Mouse (Mus musculus) thymus, postnatal 25 days (tissue): ENCODE measurements around the gene Fam168b.

Experiments
- DNase-seq: peaks from one replicate; pipeline ENCODE4 v3.0.0; 2022

Fam168b gene

DNA sequence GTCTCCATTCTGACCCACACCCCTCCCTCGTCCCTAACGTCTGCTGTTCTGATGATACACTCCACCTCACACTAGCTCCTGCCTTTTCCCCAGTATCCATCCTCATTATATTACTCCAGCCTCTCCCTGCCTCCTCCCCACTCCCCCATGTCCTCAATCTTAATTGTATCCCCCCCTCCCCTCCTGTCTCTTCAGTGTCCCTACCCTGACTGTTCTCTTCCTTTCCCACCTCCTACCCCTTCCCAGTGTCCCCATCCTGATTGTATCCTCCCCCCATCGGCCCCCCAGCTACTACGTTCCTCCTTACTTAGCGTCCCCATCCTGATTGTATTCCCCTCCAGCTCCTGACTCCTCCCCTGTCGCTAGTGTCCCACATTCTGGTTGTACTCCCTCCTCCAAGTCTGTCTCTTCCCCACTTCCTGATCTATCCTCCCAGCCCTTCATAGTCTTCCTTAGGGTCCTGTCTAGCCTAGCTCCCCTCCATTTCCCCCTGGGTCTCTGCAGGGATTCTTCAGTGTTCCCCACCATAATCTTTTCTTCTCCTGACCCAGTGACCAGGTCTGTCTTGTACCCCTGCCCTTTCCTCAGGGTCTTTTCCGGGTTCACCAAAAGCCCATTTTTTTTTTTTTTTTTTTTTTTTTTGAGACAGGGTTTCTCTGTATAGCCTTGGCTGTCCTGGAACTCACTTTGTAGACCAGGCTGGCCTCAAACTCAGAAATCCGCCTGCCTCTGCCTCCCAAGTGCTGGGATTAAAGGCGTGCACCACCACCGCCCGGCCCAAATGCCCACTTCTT lies 7.7 kb upstream of the Fam168b start:
- no peak for DNase-seq

DNA sequence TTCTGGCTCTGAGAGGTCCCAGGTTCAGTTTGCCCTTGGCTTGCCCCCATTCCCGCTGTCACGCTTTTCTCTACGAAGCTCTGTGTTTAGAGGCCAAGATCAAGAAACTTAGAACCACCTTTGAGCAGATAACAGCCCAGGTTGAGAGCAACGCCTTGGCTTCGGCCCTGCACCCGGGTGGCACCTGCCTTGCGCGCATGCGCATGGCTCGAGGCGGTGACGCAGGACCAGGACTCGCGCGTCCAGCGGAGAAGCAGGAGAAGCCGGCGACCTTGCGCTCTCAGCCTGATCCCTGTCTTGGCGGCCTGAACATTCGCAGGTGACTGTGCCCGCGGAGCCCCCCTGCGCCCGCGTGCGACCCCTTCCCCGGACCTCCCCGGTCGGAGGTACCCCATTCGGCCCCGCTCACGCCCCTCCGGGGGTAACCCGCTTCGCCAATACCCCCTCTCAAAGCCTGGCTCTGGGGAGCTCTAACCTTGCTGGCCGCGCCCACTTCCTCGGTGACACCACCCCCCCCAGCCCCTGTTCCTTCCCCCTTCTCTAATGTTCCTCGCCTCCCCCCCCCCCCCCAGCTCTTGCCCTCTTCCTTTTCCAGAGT lies 7.0 kb upstream of the Fam168b start, which contains the start of gene Plekhb2:
Gene Plekhb2, plus strand, starts transcription at position 232 of the 598 bp plus-strand sequence.
- DNase-seq = peak; percentile 88

DNA sequence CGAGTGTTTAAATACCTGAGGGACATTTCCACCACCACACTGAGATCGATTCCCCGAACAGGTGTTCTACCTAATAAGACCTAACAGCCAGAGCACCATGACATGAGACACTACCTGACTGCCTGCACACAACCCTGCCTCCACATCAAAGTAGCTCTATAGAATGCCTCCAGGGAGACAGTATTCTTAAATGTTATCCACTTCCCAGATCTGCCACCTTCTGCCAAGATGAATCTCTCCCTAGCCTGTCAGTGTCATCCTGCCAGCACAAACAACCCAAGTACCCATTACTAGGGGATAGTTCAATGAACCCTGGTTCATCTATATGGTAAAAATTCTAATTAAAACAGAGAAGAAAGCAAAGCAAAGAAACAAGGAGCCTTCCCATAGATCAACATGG lies 4.2 kb upstream of the Fam168b start:
- no peak for DNase-seq

DNA sequence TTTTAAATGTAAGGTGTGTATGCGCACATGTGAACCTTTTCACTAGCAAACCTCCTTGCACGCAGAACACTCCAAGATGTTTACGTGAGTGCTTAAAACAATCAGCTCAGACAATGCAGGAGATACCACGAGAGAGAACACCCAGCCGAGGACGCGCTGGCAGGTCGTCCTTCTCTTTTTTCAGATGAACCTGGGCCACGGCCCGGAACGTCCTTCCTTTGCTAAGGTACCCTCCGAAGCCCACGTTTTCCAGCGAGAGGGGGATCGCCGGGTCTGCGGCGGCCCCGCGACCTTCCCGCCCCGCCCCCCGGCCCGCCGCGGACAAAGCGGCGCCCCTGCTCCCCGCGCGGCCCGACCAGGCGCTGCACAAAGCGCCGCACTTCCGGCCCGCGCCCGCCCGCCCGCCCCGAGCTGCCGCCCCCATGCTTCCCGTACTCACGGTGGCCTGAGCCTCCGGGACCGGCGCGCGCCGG lies 440 bp downstream of the Fam168b start:
- peak; percentile 76 for DNase-seq

DNA sequence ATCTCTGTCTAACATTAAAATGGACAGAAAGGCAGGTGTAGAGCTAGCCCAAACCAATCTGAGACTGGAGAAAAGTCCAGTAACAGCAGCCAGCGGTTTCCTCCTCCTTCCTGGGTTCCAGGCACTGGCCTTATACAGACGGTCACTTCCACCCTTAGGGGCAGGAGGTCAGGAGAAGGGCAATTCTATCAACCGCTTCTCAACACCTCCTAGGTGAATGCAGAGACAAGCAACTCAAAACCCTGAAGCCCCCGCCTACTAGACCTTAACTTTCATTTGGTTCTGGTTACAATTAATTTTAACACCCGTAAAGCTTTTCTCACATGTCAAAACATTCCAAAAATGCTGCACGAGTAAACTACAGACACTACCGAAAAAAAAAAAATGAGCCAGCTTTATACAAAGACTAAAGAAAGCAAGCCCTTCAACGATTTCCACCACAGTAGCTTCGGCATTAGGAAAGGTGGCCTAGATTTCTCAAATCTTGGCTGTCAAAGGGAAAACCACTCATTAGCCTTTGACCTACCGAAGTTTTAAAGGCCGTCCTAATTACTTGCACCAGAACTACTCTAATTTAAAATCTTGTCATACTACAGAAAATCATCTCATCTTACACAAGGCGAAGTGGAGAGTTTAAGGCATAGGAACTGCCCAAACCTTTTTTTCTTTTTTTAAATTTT lies 1.0 kb downstream of the Fam168b start:
- DNase-seq = no peak

DNA sequence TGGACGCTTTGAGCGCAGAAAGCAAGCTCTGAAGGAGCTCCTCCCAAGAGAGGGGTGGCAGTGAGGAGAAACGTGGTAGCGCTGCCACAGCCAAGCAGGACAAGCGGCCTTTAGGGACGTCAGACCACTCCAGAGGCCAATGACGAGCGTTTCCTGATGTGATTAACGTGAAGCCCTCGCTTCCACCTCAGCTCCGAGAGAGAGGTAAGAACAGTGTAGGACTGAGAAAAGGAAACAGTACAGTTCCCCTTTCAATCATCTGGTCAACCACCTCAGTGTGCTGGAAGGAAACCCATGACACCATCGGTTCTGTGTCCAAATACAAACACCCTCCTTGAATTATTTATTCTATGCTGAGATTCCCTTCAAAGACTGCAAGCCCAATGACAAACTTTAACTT lies 3.6 kb downstream of the Fam168b start:
- no peak for DNase-seq

DNA sequence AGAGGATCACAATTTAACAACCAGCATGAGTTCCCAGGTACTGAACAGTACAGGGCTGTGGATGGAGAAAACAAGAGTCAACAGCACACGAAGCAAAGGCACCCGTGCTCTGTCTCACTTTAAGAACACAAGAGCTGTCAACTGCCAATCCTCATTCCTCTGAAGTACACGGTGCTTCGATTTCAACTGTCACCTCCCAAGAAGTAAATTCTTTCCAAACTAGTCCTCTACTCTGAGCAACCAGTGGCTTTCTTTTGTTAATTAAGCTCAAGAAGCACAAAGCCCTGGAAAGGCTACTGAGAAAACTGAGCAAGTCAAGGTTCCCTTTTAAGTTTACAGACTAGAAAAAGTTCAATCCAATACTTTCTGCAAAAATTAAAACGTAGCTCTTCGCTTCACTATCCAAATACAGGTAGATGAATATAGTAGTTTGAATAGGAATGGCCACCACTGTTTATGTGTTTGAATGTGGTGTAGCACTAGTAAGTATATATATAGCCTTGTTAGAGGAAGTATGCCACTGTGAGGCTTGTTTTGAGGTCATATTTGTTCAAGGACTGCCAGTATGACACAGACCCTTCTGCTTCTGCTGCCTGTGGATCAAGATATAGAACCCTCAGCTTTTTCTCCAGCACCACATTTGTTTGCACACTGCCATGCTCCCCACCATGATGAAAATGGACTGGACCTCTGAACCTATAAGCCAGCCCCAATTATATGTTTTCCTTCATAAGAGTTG lies 4.7 kb downstream of the Fam168b start:
- DNase-seq = no peak

DNA sequence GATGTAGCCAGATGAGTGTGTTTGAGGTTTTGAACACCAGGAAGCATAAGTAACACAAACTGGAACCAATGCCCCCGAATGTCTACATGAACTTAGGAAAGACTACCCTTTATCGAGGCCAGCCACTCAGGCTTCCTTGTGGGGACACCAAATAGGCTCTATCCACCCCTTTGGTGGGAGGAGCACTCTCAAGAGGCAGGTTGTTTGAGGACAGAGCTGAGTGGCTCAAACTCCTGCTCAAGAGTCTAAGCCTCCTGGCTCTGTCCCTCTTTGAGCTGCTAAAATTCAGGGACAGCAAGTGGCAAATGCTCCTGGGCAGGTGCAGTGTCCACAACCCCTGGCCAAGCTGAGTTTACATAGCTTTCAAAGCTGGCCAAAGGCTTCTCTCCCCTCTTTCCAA lies 8.0 kb downstream of the Fam168b start:
- DNase-seq = no peak

DNA sequence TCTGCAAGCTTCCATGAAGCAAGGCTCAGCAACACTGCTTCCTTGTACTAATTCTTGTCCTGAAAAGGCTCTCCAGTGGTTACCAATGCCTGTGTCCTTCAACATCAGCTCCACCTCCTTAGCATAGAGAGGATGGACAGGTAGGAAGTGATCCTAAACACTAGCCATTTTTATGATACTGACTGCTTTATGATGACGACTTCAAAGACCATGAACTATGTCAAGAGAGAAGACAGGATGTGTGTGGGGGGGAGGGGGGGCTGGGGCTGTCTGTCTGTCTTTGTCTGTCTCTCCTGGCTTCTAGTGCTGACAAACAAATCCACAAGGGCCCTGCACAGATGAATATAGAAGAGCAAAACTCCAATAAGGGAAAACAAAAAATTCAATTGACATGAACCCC lies 11.5 kb downstream of the Fam168b start:
- DNase-seq = no peak

DNA sequence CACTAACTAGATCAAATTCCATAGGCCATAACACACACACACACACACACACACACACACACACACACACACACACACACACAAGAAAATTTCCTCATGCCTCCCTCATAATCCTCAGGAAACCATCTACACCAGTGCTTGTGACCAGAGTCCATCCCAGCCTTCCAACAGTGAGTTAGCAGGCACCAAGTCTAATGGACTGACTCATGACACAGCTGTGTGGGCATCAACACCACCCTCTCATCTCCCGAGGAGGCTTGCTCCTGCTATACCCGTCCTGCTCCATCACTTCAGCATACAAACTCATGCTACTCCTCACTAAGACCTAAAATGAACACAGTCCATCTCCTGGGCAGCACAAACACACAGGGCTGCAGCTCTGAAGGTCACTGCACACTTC lies 11.9 kb downstream of the Fam168b start:
- no peak for DNase-seq

DNA sequence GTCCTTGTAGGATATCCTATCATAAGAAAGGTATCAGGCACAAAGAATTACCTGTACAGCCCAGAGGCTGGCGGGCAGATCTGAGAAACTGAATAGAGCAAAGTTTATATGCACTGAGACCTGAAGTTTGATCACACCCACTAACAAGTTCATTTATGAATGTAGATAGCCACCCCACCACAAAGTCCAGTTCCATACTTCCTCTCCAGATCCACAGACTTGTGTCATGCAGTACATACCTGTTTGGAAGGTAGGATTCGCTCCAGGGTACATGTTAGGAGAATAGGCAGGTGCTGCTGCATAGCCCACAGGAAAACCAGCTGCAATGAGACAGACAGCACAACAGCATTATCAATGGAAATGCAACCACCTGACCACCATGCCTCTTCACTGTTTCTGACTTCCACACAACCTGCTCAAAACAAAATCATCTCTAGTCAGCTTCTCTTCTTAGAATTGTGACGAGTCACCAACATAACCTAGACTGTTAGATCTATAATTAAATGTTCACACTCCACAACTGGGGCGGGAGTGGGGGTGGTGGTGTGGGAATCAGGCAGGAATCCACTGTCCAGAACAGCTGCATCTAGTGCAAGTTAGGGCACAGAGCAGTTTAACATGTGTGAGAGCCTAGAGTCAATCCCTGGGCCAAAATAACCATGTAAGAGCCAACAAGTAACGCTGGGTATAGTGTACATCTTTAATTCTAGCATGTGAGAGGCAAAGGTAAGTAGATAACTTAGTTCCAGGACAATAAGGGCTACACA lies 14.2 kb downstream of the Fam168b start:
- no peak for DNase-seq

DNA sequence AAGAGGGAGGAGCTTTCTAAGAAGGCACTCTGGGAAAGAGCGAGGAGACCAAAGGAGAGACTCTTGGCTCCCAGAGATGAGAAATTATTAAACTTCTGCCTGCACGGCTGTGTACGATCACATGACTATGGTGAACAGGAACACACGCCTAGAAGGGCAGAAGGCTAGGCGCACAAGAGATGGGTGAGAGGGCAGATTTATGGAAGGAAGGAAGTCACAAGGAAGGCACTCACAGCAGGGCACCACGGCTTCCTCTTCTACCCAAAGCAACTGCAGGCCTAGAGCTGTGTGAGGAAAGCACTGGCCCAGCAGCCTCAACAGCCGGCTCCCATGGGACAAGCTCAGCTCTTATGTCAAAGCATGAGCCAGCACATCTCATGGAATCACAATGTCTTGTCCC lies 15.0 kb downstream of the Fam168b start:
- no peak for DNase-seq

DNA sequence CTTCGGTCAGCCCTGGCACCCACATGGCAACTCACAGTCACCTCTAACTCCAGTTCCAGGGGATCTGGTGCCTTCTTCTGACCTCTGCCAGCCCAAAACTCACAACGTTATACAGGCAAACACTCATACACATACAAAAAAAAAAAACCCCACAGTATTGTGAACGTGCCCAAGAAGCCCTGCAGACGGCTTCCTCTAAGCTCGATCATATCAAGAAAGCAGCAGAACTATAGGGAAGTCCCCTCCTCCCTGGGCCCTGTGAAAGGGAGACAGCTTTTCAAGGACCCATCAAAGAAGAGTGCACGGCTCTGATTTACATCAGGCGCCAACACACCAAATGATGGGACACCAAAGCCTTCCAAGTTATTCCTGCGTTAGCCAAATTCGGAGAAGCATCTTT lies 17.0 kb downstream of the Fam168b start:
- no peak for DNase-seq

DNA sequence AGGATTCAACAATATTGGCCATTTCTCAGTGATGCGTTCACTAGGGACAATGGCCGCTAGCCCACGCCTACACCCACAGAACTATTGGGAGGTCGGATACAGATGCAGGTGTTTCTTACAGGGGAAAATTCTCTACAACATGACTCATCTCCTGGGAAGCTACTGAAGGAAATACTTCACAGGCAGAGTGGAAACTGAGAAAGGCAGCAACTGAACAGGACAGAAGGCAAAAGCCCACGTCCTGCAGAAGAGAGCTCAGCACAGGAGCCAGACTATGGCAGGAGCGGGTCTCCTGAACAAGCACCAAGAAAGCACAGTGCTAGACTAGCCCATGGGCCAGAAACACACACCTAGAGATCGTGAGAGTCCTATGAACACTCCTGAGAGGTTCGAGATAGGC lies 18.7 kb downstream of the Fam168b start:
- DNase-seq = no peak

DNA sequence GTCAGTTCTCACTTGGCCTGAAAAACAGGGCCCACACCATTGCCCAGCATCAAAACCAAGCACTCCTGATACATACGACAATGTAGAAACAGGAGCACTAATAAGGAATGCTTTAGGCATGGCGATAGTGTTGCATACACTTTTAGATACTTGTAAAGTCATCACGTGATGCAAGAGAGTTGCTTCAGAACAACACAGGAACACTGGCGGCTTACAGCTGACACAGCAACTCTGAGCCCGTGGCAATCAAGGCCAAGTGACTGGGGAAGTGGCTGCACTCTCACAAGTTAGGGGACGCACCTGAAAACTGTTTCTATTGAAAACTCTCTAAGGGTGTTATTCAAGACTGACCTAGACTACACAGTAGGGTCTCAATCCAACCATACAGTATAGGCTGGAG lies 19.5 kb downstream of the Fam168b start:
- no peak for DNase-seq

DNA sequence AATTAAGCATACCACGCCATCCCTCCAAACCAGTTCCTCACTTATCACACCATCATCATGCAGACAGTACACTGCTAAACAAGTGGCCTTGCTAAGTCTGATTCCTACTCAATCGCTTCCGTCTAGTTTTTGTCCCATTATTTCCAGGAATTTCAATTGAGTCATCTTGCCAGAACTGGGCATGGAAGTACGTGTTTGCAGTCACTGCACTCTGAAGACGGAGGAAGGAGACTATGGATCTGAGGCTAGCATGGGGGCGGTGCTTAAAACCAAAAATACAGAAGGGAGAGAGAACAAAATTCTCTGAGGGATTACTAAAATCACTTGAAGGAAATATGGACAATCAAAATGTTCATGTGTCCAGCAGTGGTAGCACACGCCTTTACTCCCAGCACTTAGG lies 20.1 kb downstream of the Fam168b start:
- no peak for DNase-seq

DNA sequence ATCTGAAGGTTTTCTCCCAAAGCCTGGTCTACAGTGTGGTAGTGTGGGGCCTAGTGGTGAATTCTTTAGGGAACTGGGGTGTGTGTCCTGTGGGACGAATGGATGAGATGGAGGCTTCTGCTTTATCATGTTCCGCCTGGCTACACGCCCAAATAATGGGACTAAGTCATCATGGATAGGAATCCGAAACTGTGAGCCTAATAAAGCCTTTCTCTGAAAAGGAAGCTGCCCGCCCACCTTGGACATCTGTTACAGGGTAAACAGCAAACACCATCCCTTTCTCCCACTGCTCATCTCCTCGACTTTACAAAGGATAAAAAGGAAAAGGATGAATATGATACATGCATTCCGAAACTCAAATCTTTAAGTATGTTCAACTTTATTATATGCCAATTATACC lies 20.9 kb downstream of the Fam168b start:
- no peak for DNase-seq

DNA sequence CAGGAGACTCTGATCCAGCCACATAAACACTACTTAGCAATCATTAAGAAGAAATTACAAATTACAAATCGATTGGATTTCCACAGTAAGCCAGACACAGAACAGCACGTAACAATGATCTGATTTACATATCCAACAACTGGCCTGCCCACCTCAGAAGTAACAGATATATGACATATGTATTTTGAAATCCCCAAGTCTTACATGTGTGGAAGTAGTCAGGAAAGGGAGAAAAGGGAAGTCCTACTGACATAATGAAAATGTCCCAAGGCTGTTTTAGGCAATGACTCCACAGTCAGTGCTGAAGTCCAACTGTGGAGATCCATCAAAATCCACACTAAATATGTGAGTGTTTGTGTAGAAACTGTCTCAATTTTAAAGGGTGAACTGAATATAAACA lies 21.5 kb downstream of the Fam168b start:
- no peak for DNase-seq

DNA sequence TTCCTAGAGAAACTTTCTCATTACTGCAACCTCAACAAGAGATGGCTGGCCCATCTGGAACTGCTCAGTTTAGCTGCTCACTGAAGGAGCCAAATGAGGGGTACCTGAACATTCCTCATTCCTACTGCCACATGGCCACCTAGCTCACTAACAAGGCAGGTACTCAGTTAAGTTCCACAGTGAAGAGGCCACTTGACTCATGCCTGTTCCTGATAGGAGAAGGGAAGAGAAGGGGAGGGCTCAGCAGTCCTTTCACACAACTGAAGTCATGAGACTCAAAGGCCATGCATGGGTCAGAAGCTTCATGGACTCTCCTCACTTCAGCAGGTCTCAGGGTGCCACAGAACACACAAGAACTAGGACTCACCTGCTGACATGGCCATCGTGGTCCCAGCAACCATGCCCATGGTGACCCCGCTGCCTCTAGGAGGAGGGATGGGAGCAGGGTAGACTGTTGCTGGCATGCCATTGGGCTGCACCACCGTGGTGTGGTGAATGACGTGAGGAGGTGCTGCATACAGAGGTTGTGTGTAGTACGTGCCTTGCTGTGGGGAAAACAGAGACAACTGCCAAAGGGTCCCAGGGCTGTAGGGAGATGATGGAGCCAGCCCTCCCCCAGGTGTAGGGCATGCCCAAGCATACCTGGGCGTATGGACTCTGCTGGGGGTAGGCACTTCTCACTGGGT lies 23.5 kb downstream of the Fam168b start:
- DNase-seq = no peak

DNA sequence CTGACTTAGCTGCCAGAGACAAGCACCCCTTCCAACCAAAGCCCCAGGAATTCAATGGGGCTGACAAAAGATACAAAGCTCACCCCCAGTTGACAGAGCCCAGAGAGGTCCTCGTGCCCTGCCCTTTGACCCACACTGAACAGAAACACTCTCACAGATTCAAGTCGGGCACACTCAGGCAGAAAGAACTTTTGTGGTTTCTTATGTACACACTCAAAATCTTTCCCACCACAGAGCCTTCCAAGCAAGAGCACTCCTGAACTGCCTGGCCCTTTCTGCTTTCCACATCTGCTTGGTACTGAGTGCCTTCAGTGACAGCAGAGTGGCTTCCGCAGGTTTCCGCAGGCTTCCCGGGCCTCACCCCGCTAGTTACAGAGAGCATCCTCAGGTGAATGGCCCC lies 27.0 kb downstream of the Fam168b start:
- DNase-seq = no peak

DNA sequence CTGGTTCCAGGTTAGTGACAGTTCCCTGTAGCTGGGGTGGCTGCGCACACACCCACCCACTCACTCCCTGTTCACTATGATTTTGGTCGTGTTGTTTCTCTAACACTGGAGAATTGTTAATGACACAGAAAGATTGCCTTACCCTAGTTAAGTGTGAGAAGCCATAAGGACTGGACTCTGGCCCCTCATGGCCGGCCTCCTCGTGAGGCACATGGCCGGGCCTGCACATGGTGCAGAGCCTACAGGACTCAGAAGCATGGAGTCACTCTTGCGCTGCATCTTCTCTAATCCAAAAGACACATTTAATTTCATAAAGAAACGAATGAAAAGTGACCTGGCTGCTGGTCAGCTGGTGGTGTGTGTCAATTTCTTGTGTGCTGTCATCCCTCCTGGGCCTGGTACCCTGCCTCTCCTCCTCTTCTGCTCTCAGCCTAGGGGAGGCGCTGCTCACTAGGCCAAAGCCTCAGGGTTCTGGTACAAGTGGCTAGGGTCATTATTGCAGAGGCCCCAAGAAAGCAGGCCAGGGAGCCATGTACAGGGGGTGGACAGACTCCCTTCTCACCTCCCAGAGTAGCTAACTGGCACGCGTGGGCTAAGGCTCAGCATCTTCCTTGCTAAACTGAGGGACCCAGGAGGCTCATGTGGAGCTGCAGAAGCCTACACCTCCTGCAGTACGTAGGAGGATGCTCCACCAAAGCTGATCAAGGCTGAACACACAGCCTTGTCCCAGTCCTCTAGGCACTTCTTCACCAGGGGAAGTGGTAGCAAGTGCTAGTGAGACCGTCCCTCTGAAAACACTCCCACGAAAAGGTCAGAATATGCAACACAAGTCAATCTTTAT lies 30.2 kb downstream of the Fam168b start:
- DNase-seq = no peak
